Mouse (Mus musculus): ENCODE measurements around the gene Kcnd3.

The Kcnd3 gene

GRCm38 (mm10) chr3:105457657-105458056 is 5.5 kb downstream of the Kcnd3 start:
- no peak for DNase-seq

DNA sequence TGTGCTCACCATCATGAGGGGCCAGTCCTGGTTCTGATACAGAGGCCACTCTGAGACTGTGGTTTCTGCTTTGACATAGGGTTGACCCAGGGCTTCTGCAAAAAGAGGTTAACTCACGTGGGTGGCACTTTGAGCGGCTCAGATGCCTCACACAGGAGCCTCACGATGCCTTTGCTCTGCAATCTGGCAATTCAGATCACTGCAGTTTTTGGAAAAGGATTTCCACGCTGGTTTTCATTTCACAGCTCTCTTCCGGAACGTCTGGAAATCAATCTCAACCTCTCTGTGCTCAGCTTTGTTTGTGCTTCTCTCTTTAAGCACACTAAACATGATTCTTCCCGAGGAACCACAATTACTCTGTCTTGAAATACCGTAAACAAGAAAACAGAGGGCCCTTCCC is 14.4 kb downstream of the Kcnd3 start:
- DNase-seq: no peak

- DNase-seq: no peak
Observed at GRCm38 (mm10) chr3:105472564-105472963, 20.4 kb downstream of the Kcnd3 start.

- DNase-seq: no peak
Observed at GRCm38 (mm10) chr3:105476408-105476807, 24.3 kb downstream of the Kcnd3 start.

DNA sequence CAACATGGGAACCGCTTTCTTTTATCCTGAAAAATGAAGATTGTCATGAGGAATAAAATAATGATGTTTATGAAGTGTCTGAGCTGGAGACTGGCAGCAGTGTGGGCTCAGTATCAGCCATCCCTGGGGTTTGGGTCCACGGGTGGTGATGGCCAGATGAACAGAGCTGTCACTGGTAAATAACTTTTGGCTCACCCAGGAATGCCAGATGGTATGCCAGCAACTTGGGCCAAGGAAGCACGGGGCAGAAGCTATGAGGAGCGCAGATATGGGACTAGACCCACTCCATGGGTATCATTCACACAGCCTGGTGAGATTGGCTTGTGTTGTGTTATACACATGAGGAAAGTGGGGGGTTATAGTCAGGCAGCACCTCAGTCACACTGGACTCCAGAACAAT is 26.7 kb downstream of the Kcnd3 start:
- no peak for DNase-seq

- DNase-seq: no peak
Observed at GRCm38 (mm10) chr3:105481419-105481818, 29.3 kb downstream of the Kcnd3 start.

- DNase-seq: no peak
Observed at GRCm38 (mm10) chr3:105483651-105484052, 31.5 kb downstream of the Kcnd3 start.

GRCm38 (mm10) chr3:105487171-105487570 is 35.0 kb downstream of the Kcnd3 start:
- DNase-seq: no peak

- DNase-seq: no peak
Observed at GRCm38 (mm10) chr3:105489607-105490006, 37.5 kb downstream of the Kcnd3 start.

DNA sequence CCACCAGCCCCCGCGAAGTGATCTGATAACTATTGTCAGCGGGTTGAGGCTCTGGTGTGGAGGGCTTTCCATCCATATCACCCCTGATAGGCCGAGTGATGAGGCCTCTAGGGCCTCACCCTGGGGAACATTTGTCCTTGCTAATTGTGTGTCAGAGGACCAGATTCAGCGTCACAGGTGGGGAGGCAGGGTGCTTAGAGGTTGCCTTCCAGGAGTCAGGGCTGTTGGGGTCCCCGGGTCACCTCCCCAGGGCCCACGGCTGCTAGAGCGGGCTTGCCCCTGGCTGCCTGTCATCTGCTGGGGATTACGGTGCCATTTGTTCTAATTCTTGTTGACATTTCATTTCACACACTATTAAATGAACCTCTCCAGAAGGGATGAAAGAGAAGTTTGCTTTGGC is 42.8 kb downstream of the Kcnd3 start:
- no peak for DNase-seq

GRCm38 (mm10) chr3:105496216-105496615 is 44.1 kb downstream of the Kcnd3 start:
- no peak for DNase-seq

GRCm38 (mm10) chr3:105496935-105497334 is 44.8 kb downstream of the Kcnd3 start:
- no peak for DNase-seq

GRCm38 (mm10) chr3:105501071-105501470 is 48.9 kb downstream of the Kcnd3 start:
- no peak for DNase-seq

- DNase-seq: no peak
Observed at GRCm38 (mm10) chr3:105504272-105504671, 52.1 kb downstream of the Kcnd3 start.

GRCm38 (mm10) chr3:105505161-105505872 is 53.2 kb downstream of the Kcnd3 start:
- no peak for DNase-seq

GRCm38 (mm10) chr3:105505873-105506170 is 53.7 kb downstream of the Kcnd3 start:
- no peak for DNase-seq

DNA sequence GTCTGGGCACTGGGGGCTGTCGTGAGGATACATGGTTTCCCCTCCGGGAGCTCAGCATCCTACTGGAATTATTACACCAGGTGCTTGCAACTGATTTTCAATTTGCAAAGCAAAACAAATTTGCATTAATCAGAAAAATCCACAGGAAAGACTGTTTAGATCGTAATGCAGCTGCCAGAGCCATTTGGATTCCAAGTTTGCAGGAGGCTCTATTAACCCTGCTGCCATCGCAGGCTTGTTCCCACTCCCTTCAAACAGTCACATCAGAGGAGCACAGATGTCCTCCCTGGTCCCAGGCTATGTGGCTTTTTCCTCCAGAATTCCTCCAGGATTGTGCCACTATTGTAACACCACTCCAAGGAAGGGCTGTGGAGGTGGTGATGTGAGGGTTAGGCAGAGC is 54.5 kb downstream of the Kcnd3 start:
- DNase-seq: no peak

- DNase-seq: no peak
Observed at GRCm38 (mm10) chr3:105509321-105509720, 57.2 kb downstream of the Kcnd3 start.

- no peak for DNase-seq
Observed at GRCm38 (mm10) chr3:105511836-105512235, 59.7 kb downstream of the Kcnd3 start.

GRCm38 (mm10) chr3:105514215-105514614 is 62.1 kb downstream of the Kcnd3 start:
- no peak for DNase-seq

DNA sequence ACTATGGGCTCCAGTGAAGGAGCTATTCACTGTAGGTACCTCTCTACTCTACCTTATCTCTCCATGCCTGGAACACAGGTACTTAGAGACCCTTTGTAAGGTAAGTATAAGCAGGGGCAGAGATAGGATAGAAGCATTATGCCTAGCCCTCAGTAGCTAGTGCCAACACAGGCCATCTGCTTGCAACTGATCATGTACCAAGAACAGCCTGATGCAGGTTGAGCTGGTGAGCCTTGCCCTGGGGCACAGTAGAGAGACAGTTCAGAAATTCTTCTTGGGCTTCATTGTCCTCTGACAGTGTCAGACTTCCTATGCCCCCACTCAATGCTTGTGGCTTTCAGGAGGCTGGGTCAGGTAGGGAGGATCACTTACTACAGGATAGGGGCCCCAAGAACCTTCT is 62.9 kb downstream of the Kcnd3 start:
- no peak for DNase-seq

- no peak for DNase-seq
Observed at GRCm38 (mm10) chr3:105515640-105516039, 63.5 kb downstream of the Kcnd3 start.

DNA sequence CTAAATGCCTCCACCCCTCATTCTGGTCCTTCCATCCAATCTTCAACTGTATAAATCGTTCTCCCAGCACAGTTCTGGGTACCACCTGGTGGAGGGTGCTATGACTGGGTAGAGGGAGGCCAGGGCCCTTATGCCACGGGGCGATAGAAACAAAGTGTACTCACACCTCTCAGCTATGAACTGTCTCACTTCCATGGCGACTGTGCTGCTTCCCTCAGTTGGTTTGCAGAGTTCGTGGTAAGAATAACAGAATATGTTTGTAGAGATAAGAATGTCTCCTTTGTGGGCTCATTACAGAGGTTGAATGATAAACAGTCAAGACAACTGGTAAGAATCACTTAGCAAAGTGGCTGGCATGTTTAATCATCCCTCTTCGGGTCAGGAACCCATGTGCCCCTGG is 68.3 kb downstream of the Kcnd3 start:
- DNase-seq: no peak

DNA sequence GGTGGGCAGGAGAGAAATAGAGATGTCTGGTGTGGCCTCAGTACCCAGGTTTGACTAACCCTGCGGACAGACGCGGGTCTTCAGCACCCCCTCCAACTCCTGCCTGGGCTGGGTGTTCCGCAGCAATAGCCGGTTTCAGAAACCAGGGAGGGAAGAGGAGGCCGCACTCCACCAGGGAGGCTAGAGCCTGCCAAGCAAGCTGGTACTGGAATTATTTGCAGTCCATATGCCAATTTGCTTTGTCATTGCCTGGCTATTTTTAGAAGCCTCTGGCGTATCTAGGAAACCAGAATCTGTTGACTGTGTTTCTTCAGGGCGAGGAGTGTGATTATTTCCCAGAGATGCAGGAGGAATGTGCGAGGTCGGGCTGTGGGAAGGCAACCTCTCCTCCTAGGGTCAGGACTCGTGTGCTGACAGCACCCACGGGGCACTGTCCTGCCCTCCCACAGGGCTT is 69.1 kb downstream of the Kcnd3 start:
- no peak for DNase-seq

DNA sequence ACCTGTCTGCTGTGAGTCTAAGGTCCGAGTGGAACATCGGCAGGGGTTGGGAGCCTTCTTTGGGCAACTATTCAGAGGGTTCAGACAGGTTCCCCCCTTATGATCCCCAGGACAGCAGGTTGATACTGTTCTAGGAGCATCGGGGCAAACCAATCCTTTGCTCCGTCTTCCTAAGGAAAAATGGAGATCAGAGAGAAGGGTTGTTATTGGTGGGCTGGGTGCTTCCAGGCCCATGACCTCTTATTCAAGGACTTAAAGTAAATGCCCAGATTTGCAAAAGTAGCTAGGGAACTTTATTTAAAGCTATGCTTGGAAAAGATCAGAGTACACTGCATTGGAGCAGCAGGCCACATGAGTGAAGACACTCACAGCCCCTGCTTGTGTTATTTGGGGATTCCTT is 69.5 kb downstream of the Kcnd3 start:
- DNase-seq: no peak

GRCm38 (mm10) chr3:105528860-105529259 is 76.7 kb downstream of the Kcnd3 start:
- no peak for DNase-seq

Measured in kidney, adult 18-20 months (tissue).